Mouse (Mus musculus) forebrain, embryonic 11.5 days (tissue): Measurements from ENCODE around the gene Slc35a5. TPM values are rescaled to one million over a fixed set of nuclear protein-coding genes. Genes with fewer than 3 reads are reported as not detected.

Experiments
- ATAC-seq: fragments of 200-750 bp; cut with Nextera tagmentation; replicated peaks from 2 replicates; pipeline ENCODE4 v1.8.0; 2017; ENCODE audit warnings: moderate TSS enrichment; ENCODE audit not compliant: low FRiP score
- DNase-seq: peaks from one replicate; pipeline ENCODE4 v3.0.0-alpha.2; 2017; ENCODE audit warnings: low spot score
- H3K27ac ChIP-seq: fragments of 300-500 bp; sonication (generic); 2 replicates; pipeline ENCODE4 v1.5.1; 2014; ENCODE audit warnings: low read depth, low read length
- H3K27me3 ChIP-seq: fragments of 300-500 bp; sonication (generic); 2 replicates; pipeline ENCODE4 v1.6.1; 2014; ENCODE audit warnings: mild to moderate bottlenecking, low read length, mixed read lengths; ENCODE audit not compliant: control insufficient read depth, insufficient read depth
- H3K36me3 ChIP-seq: fragments of 300-500 bp; sonication (generic); 2 replicates; pipeline ENCODE4 v1.6.1; 2014; ENCODE audit warnings: mild to moderate bottlenecking, low read length, moderate library complexity, mixed read lengths; ENCODE audit not compliant: control insufficient read depth, insufficient read depth
- H3K4me1 ChIP-seq: fragments of 300-500 bp; sonication (generic); replicated peaks from 2 replicates; pipeline ENCODE4 v1.6.1; 2014; ENCODE audit warnings: low read length, mixed read lengths; ENCODE audit not compliant: control insufficient read depth, insufficient read depth
- H3K4me2 ChIP-seq: fragments of 300-500 bp; sonication (generic); 2 replicates; pipeline ENCODE4 v1.6.1; 2014; ENCODE audit warnings: low read depth, mild to moderate bottlenecking, low read length, moderate library complexity, mixed read lengths; ENCODE audit not compliant: severe bottlenecking
- H3K4me3 ChIP-seq: fragments of 300-500 bp; sonication (generic); 2 replicates; pipeline ENCODE4 v1.5.1; 2014; ENCODE audit warnings: low read depth, low read length
- H3K9ac ChIP-seq: fragments of 300-500 bp; sonication (generic); 2 replicates; pipeline ENCODE4 v1.6.1; 2014; ENCODE audit warnings: low read length
- H3K9me3 ChIP-seq: fragments of 300-500 bp; sonication (generic); 2 replicates; pipeline ENCODE4 v1.6.1; 2016; ENCODE audit warnings: low read length, mixed read lengths; ENCODE audit not compliant: control insufficient read depth
- WGBS: fragments of 180-500 bp; shearing (Covaris S2); extraction: QIAGEN DNeasy Blood & Tissue Kit; methylation state at CpG from one replicate; pipeline ENCODE4 v1.1.7; 2014; 5-methylcytosine and 5-hydroxymethylcytosine counted together
- polyA plus RNA-seq: library from polyadenylated mRNA; unstranded; fragments of >200 nt; fragmentation: Nextera tagmentation; extraction: Ambion mirVana; gene quantifications from 2 replicates; pipeline ENCODE4 v1.2.1, GENCODE M21; 2014

Slc35a5 gene
- polyA plus RNA-seq, 1 experiment from 2014 or later: 14.9 TPM

DNA sequence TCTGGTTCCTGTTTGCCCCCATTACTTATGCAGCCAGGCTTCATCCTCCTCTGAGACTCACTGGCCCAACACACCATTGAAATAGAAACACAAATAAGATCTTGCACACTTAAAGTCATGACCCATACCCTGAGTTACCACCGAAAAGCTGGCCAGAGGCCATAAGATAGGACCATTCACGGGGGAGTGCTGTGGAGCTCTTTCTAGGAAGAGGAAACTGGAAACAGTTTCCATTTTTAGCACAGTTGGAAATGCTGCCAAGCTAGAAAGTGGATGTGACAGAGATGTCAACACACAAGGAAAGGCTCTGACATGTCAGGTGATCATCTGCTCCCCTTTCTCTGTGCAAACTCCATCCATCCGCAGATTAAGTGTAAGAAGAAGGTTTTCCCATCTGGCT lies 57.6 kb downstream of the Slc35a5 start:
- DNase-seq (no peak), ATAC-seq (no peak)
- 84% methylated on average over 3 of the region's 3 CpGs for WGBS
- H3K9ac ChIP-seq: no peak overlapping the region
- no peaks in the 10 kb centered on the region for H3K27me3 ChIP-seq
- no peak overlapping the region for H3K27ac ChIP-seq
- H3K4me2 ChIP-seq: no peak overlapping the region
- H3K36me3 ChIP-seq: no peaks in the 10 kb centered on the region
- no peaks in the 10 kb centered on the region for H3K4me1 ChIP-seq
- no peaks in the 10 kb centered on the region for H3K9me3 ChIP-seq
- no peak overlapping the region for H3K4me3 ChIP-seq

DNA sequence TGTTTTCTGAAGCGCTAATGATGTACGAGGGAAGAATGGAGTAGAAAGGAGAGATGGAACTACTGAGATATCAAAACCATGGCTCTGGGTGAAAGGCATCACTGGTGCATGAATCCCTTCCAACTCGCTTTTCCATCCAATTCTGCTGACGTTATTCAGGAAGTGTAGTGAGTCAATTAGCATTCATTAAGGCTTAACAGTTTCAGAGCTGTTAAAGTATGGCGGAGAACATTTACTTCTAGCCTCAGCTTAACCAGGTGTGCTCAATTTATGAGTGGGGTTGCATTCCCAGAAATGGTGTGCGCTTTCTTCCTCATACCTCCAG lies 59.7 kb downstream of the Slc35a5 start:
- WGBS: 71% methylated on average over 6 of the region's 6 CpGs
- Histone ChIP-seq H3K4me1 (peaks cover under 1% of the 10 kb centered on the region; the same call in 1 of the 2 replicates), H3K4me2 (no peak overlapping the region), H3K9me3 (no peaks in the 10 kb centered on the region), H3K4me3 (no peak overlapping the region), H3K9ac (no peak overlapping the region), H3K27ac (no peak overlapping the region), H3K27me3 (no peaks in the 10 kb centered on the region), H3K36me3 (no peaks in the 10 kb centered on the region)
- ATAC-seq (no peak), DNase-seq (no peak)

DNA sequence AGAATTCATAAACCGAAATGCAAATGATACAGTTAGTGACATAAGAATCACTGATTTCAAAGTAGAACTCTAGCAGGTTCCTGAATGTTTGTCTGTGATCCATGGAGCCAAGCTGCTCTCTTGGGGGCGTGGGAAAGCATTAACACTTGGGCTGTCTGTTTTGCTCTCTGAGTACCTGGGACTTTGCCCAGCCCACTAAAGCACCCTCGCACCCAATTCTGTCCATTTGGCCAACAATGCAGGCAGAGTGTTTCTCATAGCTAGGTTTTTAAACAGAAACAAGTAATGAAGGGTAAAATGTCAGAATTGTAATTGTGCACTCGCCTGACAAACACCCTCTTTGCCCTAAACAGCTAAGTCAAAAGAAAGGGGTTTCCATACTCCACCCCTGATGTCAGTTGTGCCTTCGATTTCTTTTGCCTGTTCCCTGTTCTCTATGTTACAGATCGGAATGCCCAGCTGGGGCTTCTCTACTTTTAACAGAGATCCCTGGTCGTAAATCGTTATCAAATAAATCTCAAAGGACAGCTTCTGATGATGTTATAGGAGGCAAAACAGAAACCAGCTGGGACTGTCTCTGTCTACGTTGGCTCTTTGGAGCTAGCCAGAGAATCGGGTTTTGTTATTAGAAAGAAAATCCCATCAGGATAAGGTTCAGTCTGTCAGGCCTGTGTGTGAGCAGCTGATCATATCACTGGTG lies 60.2 kb downstream of the Slc35a5 start:
- peaks cover 5% of the 10 kb centered on the region; the same call in 1 of the 2 replicates for H3K4me1 ChIP-seq
- DNase-seq: no peak
- H3K27me3 ChIP-seq: no peaks in the 10 kb centered on the region
- H3K4me2 ChIP-seq: no peak overlapping the region
- no peak overlapping the region for H3K27ac ChIP-seq
- no peak overlapping the region for H3K9ac ChIP-seq
- 69% methylated on average over 10 of the region's 10 CpGs for WGBS
- H3K36me3 ChIP-seq: no peaks in the 10 kb centered on the region
- ATAC-seq: no peak
- no peaks in the 10 kb centered on the region for H3K9me3 ChIP-seq
- H3K4me3 ChIP-seq: no peak overlapping the region

DNA sequence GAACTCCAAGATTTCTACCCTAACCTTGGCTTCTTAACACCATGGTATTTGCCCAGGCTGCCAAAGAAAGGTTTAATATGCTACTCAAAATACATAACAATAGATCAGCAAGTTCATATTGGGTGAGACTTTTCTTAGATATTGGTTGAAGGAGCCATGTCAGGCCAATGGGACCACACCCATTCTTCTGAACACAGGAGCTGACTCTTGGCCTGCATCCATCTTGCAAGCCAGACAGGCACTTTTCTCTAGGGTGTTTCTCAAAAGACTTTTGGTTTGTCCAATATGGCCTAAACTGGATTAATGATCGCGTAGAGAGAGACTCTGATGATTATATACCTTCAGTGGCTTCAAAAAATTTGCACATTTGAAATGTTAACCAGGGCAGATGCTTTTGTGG lies 61.0 kb downstream of the Slc35a5 start:
- 95% methylated on average over 2 of the region's 2 CpGs for WGBS

DNA sequence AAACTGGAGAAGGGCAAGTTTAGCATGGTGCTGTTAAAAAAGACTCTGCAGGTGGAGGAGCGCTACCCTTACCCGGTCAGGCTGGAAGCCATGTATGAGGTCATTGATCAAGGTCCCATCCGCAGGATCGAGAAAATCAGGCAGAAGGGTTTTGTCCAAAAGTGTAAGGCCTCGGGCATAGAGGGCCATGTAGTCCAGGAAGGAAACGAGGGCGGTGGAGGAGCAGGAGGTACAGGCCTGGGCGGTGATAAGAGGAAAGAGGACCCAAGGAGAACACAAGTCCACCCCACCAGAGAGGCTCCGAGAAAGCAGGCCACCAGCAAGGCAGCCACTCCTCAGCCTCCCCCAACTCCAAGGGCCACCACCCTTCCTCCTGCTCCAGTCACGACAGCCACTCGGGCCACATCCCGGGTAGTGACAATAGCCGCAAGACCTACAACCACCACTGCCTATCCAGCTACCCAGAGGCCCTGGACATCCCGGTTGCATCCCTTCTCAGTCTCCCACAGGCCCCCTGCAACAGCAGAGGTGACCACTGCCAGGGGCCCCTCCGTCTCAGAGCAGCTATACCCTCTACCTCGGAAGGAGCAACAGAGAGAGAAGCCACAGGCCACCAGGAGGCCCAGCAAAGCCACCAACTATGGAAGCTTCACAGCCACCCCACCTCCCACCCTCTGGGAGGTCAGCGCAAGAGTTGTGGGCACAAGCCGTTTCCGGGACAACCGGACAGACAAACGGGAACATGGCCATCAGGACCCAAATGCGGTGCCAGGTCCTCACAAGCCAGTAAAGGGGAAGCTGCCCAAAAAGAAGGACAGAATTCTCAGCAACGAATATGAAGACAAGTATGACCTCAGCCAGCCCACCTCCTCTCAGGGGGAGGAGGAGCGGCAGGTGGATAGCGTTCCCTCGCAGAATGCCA lies 62.7 kb downstream of the Slc35a5 start:
- 93% methylated on average over 26 of the region's 26 CpGs for WGBS
- Histone ChIP-seq H3K9ac (no peak overlapping the region), H3K4me1 (peaks cover 5% of the 10 kb centered on the region; the same call in 1 of the 2 replicates), H3K4me2 (no peak overlapping the region), H3K4me3 (no peak overlapping the region), H3K27ac (no peak overlapping the region), H3K9me3 (no peaks in the 10 kb centered on the region), H3K27me3 (no peaks in the 10 kb centered on the region), H3K36me3 (no peaks in the 10 kb centered on the region)
- ATAC-seq: no peak
- no peak for DNase-seq

More for the DNA sequence above, 61.0 kb downstream of the Slc35a5 start:
- Histone ChIP-seq H3K4me1 (peaks cover 5% of the 10 kb centered on the region; the same call in 1 of the 2 replicates), H3K36me3 (no peaks in the 10 kb centered on the region), H3K9me3 (no peaks in the 10 kb centered on the region), H3K4me3 (no peak overlapping the region), H3K9ac (no peak overlapping the region), H3K4me2 (no peak overlapping the region), H3K27me3 (no peaks in the 10 kb centered on the region), H3K27ac (no peak overlapping the region)
- ATAC-seq (no peak), DNase-seq (no peak)

DNA sequence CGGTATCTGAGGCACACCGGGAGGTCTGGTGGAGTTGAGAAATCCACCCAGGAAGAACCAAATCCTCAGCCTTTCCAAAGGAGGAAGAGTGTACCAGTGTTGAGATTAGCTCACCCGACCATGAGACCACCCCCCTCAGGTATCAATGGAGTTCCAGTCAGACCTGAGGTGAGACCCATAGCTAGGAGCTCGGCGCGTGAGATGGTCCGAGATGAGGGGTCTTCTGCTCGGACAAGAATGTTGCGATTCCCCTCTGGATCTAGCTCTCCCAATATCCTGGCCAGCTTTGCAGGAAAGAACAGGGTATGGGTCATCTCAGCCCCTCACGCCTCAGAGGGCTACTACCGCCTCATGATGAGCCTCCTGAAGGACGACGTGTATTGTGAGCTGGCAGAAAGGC lies 63.5 kb downstream of the Slc35a5 start:
- DNase-seq: no peak
- peaks cover 5% of the 10 kb centered on the region; the same call in 1 of the 2 replicates for H3K4me1 ChIP-seq
- H3K9ac ChIP-seq: no peak overlapping the region
- peak; percentile 28; the same call in 1 of the 2 replicates for ATAC-seq
- H3K4me2 ChIP-seq: no peak overlapping the region
- H3K27me3 ChIP-seq: no peaks in the 10 kb centered on the region
- no peak overlapping the region for H3K4me3 ChIP-seq
- WGBS: 92% methylated on average over 13 of the region's 13 CpGs
- no peak overlapping the region for H3K27ac ChIP-seq
- H3K36me3 ChIP-seq: no peaks in the 10 kb centered on the region
- H3K9me3 ChIP-seq: no peaks in the 10 kb centered on the region

DNA sequence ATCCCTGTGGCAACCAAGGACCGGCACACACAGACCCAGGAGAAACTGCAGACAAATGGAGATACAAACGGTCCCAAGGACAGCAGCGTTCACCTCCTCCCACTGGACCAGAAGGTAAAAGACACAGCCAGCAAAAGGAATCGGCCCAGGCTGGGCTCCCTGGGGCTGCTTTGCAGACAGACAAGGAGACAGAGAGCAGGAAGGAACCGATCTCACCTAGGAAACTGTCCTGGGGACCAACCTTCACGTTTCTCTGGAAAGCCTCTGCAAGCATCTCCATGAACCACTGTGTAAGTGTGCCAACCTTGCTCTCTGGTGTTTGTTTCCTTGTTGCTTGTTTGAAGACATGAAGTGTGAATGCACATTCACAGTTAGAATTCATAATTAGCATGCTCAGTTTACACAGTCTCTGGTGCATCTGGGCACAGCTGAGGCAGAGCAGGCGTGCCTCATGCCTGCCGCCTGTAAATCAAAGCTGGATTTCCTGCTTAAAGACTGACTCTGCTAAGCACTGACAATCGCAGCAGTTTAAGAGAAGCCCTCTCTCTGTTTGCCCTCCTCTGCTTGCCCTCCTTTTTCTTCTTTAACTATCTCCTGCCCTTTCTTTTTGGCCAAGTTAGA lies 64.3 kb downstream of the Slc35a5 start:
- DNase-seq (peak; percentile 53), ATAC-seq (peak; percentile 59; the same call in 1 of the 2 replicates)

DNA sequence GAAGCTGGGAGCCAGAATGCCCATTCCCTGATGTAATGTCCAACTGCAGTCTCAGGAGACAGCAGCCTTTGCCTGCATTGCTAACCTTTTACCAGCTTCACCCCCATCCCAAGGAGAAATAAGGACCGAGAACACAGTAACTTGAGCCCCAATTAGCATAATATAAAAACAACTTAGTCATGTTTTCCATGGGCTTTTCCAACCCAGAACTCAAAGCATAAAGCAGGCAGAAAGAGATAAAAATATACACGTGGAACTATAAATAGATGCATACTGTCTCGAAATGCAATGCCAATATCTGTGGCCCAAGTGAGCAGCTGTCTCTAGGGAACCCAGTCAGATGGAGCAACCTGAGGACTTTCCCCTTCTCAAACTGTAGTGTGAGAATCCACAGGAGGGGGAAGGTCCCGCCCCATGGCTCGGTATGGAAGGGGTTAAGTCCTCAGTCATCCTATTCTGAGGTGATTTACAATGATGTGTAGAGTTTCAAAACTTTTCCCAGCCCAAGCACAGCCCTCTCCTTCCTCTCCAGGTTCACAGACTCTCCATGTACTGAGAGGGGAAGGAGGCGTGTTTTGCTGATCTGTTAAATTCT lies 65.3 kb downstream of the Slc35a5 start, which contains the start of gene Ccdc80:
Gene Ccdc80 (plus strand): TSS at position 266 of the 595 bp plus-strand sequence.
- Histone ChIP-seq H3K4me3 (peak within 1 kb of the TSS; percentile 24), H3K27me3 (no peaks in the 10 kb centered on the region), H3K9me3 (no peaks in the 10 kb centered on the region), H3K4me1 (peaks cover 5% of the 10 kb centered on the region; the same call in 1 of the 2 replicates), H3K36me3 (no peaks in the 10 kb centered on the region), H3K4me2 (peak within 1 kb of the TSS; percentile 44), H3K9ac (peak within 1 kb of the TSS; percentile 56), H3K27ac (no peak within 1 kb of the TSS)
- ATAC-seq: no peak
- DNase-seq: no peak
- 45% methylated on average over 6 of the region's 6 CpGs for WGBS

More for the DNA sequence above, 64.3 kb downstream of the Slc35a5 start:
- H3K36me3 ChIP-seq: no peaks in the 10 kb centered on the region
- H3K4me1 ChIP-seq: peaks cover 5% of the 10 kb centered on the region; the same call in 1 of the 2 replicates
- no peaks in the 10 kb centered on the region for H3K9me3 ChIP-seq
- peak overlapping the region; percentile 24 for H3K4me3 ChIP-seq
- peak overlapping the region; percentile 56 for H3K9ac ChIP-seq
- no peak overlapping the region for H3K27ac ChIP-seq
- 11% methylated on average over 9 of the region's 9 CpGs for WGBS
- H3K4me2 ChIP-seq: peak overlapping the region; percentile 44
- H3K27me3 ChIP-seq: no peaks in the 10 kb centered on the region
